Mouse (Mus musculus) erythroblast, embryonic 14.5 days (primary cell): ENCODE results near the gene Ace2.

Experiments
- GATA1 ChIP-seq: IDR thresholded peaks from 2 replicates; pipeline ENCODE4 v1.6.1; 2012; ENCODE audit warnings: low read length, inconsistent platforms, mixed read lengths
- TAL1 ChIP-seq: IDR thresholded peaks from 3 replicates; pipeline ENCODE4 v1.6.1; 2012; ENCODE audit warnings: low read length, inconsistent platforms, mixed read lengths

DNA sequence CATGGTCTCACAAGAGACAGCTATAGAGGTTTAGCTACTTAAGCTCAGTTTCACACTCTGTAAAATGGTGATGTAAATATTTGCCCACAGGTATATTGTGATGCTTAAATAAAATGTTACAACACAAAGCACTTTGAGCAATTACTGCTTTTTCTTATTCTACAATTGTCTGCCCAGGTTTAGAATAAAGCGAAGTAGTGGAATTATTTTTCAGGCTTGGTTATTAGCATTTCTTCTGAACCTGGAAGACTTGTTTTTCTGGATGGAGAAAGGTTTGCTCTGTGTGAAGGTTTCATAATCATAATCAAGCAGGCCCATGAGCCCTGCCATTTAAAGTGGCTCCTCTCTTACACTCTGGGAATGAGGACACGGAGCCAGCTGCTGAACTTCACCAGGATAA is at the start of gene Ace2:
- TF ChIP-seq GATA1 (no peak), TAL1 (no peak)
